Mouse (Mus musculus) limb, embryonic 10.5 days (tissue): ENCODE measurements around the gene Cnot10. TPM values are rescaled to one million over a fixed set of nuclear protein-coding genes. Genes with fewer than 3 reads are reported as not detected.
A peak's percentile ranks its signal among the peaks of the same experiment; 100 is the strongest.

ENCODE experiments used
- DNase-seq: peaks from one replicate; pipeline ENCODE4 v3.0.0-alpha.2; 2017; ENCODE audit warnings: low spot score
- H3K27ac ChIP-seq: fragments of 300-500 bp; sonication (generic); 2 replicates; pipeline ENCODE4 v1.5.1; 2016; ENCODE audit warnings: mild to moderate bottlenecking
- H3K27me3 ChIP-seq: fragments of 300-500 bp; sonication (generic); 2 replicates; pipeline ENCODE4 v1.6.1; 2016; ENCODE audit warnings: low read depth, mild to moderate bottlenecking; ENCODE audit not compliant: poor library complexity, severe bottlenecking
- H3K36me3 ChIP-seq: fragments of 300-500 bp; sonication (generic); 2 replicates; pipeline ENCODE4 v1.6.1; 2016; ENCODE audit warnings: mild to moderate bottlenecking, moderate library complexity
- H3K4me1 ChIP-seq: fragments of 300-500 bp; sonication (generic); 2 replicates; pipeline ENCODE4 v1.6.1; 2016
- H3K4me3 ChIP-seq: fragments of 300-500 bp; sonication (generic); 2 replicates; pipeline ENCODE4 v1.5.1; 2016; ENCODE audit warnings: mild to moderate bottlenecking, moderate library complexity
- H3K9me3 ChIP-seq: fragments of 300-500 bp; sonication (generic); replicated peaks from 2 replicates; pipeline ENCODE4 v1.6.1; 2016; ENCODE audit warnings: mild to moderate bottlenecking
- WGBS: fragments of 180-500 bp; shearing (Covaris S2); methylation state at CpG from one replicate; pipeline ENCODE4 v1.1.7; 2016; 5-methylcytosine and 5-hydroxymethylcytosine counted together
- polyA plus RNA-seq: library from polyadenylated mRNA; unstranded; fragments of >200 nt; fragmentation: Nextera tagmentation; extraction: Ambion mirVana; gene quantifications from 2 replicates; pipeline ENCODE4 v1.2.1, GENCODE M21; 2016

Gene Cnot10
- polyA plus RNA-seq, result 71.0 and 82.1 TPM in 2 replicates

GRCm38 (mm10) chr9:114639839-114640646 lies at the start of gene Cnot10:
Gene Cnot10, minus strand, starts transcription at chr9:114640184.
- H3K27me3 ChIP-seq, result 0 out of 2 replicates have a peak, but pooled peaks cover 9% of the 10 kb centered on the region

GRCm38 (mm10) chr9:114688953-114689407 lies 49.0 kb upstream of the Cnot10 start:
- no peaks in the 10 kb centered on the region for H3K27me3 ChIP-seq
- no peaks in the 10 kb centered on the region for H3K9me3 ChIP-seq
- H3K27ac ChIP-seq, result peak overlapping the region; percentile 95
- peak; percentile 77 for DNase-seq
- peak overlapping the region; percentile 99 for H3K4me3 ChIP-seq
- peaks cover 22% of the 10 kb centered on the region for H3K4me1 ChIP-seq
- peaks cover 31% of the 10 kb centered on the region for H3K36me3 ChIP-seq
- under 1% methylated on average over 50 of the region's 50 CpGs for WGBS

More at GRCm38 (mm10) chr9:114639839-114640646, at the start of gene Cnot10:
- peak within 1 kb of the TSS; percentile 73 for H3K4me3 ChIP-seq
- H3K4me1 ChIP-seq, result peaks cover 11% of the 10 kb centered on the region
- H3K9me3 ChIP-seq, result no peaks in the 10 kb centered on the region
- peak; percentile 100 for DNase-seq
- WGBS, result 4% methylated on average over 51 of the region's 51 CpGs
- peaks cover 28% of the 10 kb centered on the region for H3K36me3 ChIP-seq
- peak within 1 kb of the TSS; percentile 83 for H3K27ac ChIP-seq

DNA sequence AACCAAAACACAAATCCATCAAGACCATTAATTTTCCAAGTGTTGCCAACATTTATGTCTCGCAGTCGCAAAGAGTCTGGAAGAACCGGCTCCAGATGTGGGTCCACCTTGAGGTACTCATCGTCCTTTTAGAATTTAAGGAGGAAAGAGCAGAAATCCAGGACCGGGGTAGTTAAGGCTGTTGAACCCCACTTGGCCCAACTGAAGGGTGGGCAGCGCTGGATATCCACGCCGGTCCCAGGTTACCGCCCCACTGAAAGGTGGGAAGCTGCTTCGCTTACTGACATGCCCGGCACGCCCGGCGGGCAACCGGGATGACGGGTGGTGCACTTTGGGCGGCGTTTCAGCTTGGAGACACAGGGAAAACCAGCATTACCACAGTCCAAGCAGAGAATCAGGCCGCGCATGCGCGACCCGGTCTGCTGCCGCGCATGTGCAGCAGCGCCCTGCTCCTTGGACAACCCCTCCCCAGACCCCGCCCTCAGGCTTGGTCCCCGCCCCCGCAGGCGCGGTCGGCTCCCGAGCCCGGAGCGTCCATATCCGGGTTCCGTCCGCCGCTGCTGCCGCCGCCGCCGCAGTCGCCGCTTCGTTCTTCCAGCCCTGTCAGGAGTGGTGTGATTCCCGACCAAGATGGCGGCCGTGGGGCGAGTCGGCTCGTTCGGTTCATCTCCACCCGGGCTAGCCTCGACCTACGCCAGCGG lies 48.4 kb upstream of the Cnot10 start, which contains the start of gene Dync1li1:
Gene Dync1li1 (plus strand): TSS at position 539 of the 701 bp plus-strand sequence.
- Histone ChIP-seq H3K9me3 (no peaks in the 10 kb centered on the region), H3K4me1 (peaks cover 22% of the 10 kb centered on the region), H3K36me3 (peaks cover 25% of the 10 kb centered on the region), H3K27ac (peak within 1 kb of the TSS; percentile 95), H3K27me3 (no peaks in the 10 kb centered on the region), H3K4me3 (peak within 1 kb of the TSS; percentile 99)
- peak; percentile 99 for DNase-seq
- under 1% methylated on average over 53 of the region's 57 CpGs for WGBS

DNA sequence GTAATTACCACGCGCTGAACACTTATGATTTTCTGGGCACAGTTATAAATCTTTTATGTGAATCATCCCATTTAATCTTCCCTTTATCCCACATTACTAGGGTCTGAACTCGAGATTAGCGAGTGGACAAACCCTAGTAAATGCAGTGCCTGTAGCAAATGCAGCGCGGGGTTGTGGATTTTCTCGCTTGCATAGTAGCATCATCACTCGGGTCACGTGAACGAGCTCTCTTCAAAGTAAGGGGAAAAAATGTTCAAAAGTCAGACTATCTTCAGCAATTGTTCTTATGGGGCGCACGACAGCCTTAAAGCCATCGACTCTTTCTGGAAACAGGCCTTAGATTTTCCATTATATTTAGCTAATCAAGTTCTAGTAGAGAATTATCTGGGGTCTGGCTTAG lies 47.7 kb upstream of the Cnot10 start:
- Histone ChIP-seq H3K27me3 (no peaks in the 10 kb centered on the region), H3K4me3 (peak overlapping the region; percentile 99), H3K27ac (0 out of 2 replicates have a peak overlapping the region, but pooled peaks have one; percentile 95), H3K36me3 (peaks cover 18% of the 10 kb centered on the region), H3K9me3 (no peaks in the 10 kb centered on the region), H3K4me1 (peaks cover 22% of the 10 kb centered on the region)
- WGBS, result 84% methylated on average over 13 of the region's 13 CpGs
- DNase-seq, result no peak

GRCm38 (mm10) chr9:114686245-114686644 lies 46.3 kb upstream of the Cnot10 start:
- DNase-seq, result no peak
- no peak overlapping the region for H3K4me3 ChIP-seq
- H3K27ac ChIP-seq, result no peak overlapping the region
- H3K4me1 ChIP-seq, result peaks cover 22% of the 10 kb centered on the region
- H3K36me3 ChIP-seq, result peaks cover 6% of the 10 kb centered on the region
- H3K27me3 ChIP-seq, result no peaks in the 10 kb centered on the region
- WGBS, result 92% methylated on average over 7 of the region's 7 CpGs
- no peaks in the 10 kb centered on the region for H3K9me3 ChIP-seq

GRCm38 (mm10) chr9:114682193-114682592 lies 42.2 kb upstream of the Cnot10 start:
- Histone ChIP-seq H3K4me3 (no peak overlapping the region), H3K27me3 (no peaks in the 10 kb centered on the region), H3K36me3 (no peaks in the 10 kb centered on the region), H3K4me1 (no peaks in the 10 kb centered on the region), H3K27ac (no peak overlapping the region), H3K9me3 (no peaks in the 10 kb centered on the region)
- WGBS, result 81% methylated on average over 4 of the region's 4 CpGs
- DNase-seq, result no peak

DNA sequence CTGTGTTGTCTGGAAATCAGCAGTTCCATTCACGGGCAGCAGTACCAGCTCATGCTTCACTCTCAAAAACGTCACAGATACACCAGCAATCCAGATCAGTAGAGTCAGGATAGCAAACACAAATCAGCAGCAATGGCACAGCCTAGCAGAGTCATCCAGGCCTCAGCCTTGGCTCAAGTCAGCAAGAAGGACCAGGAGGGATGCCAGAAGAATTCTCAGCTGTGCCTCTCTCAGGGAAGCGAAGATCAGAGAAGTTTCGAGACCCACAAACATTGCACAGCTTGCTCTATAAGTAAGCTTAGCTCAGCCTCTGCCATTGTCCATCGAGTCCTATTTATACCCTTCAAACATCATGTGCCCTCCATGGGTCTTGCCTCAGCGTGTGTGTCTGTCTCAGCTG lies 40.5 kb upstream of the Cnot10 start:
- Histone ChIP-seq H3K27me3 (no peaks in the 10 kb centered on the region), H3K4me3 (no peak overlapping the region), H3K27ac (no peak overlapping the region), H3K9me3 (no peaks in the 10 kb centered on the region), H3K36me3 (no peaks in the 10 kb centered on the region), H3K4me1 (no peaks in the 10 kb centered on the region)
- WGBS, result 86% methylated on average over 6 of the region's 6 CpGs
- DNase-seq, result no peak

- Histone ChIP-seq H3K36me3 (no peaks in the 10 kb centered on the region), H3K4me3 (no peak overlapping the region), H3K27me3 (no peaks in the 10 kb centered on the region), H3K27ac (no peak overlapping the region), H3K9me3 (no peaks in the 10 kb centered on the region), H3K4me1 (no peaks in the 10 kb centered on the region)
- 86% methylated on average over 5 of the region's 5 CpGs for WGBS
- DNase-seq, result no peak
These were observed 40.0 kb upstream of the Cnot10 start for GRCm38 (mm10) chr9:114679944-114680343.

DNA sequence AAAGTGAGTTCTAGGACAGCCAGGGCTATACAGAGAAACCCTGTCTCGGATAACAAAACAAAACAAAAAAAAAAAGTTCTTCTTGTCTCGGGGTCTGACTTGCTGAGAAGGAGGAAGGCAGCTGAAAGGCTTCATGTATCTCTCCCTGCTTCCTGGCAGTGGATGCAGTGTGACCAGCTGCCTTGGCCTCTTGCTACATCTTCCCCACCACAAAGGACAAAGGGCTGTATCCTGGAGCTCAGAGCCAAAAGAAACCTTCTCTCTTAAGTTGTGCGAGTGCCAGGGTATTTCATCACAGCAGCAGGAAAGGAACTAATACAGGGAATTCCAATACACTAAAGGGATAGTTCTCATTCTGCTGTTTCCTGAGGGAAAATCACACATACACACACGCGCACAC lies 38.6 kb upstream of the Cnot10 start:
- no peaks in the 10 kb centered on the region for H3K9me3 ChIP-seq
- 90% methylated on average over 5 of the region's 5 CpGs for WGBS
- no peak for DNase-seq
- H3K36me3 ChIP-seq, result no peaks in the 10 kb centered on the region
- H3K27me3 ChIP-seq, result no peaks in the 10 kb centered on the region
- H3K4me1 ChIP-seq, result peaks cover 2% of the 10 kb centered on the region; the same call in 1 of the 2 replicates
- no peak overlapping the region for H3K27ac ChIP-seq
- H3K4me3 ChIP-seq, result no peak overlapping the region

GRCm38 (mm10) chr9:114673626-114674025 lies 33.6 kb upstream of the Cnot10 start:
- WGBS, result 52% methylated on average over 2 of the region's 2 CpGs
- Histone ChIP-seq H3K4me1 (peaks cover 13% of the 10 kb centered on the region), H3K27me3 (0 out of 2 replicates have a peak, but pooled peaks cover 5% of the 10 kb centered on the region), H3K9me3 (no peaks in the 10 kb centered on the region), H3K4me3 (no peak overlapping the region), H3K27ac (no peak overlapping the region), H3K36me3 (no peaks in the 10 kb centered on the region)
- no peak for DNase-seq

GRCm38 (mm10) chr9:114672703-114673561 lies 32.9 kb upstream of the Cnot10 start:
- Histone ChIP-seq H3K4me3 (peak overlapping the region; percentile 45), H3K4me1 (peaks cover 13% of the 10 kb centered on the region), H3K9me3 (no peaks in the 10 kb centered on the region), H3K27me3 (0 out of 2 replicates have a peak, but pooled peaks cover 5% of the 10 kb centered on the region), H3K27ac (no peak overlapping the region), H3K36me3 (no peaks in the 10 kb centered on the region)
- DNase-seq, result peak; percentile 41
- WGBS, result 6% methylated on average over 24 of the region's 24 CpGs

- 71% methylated on average over 1 of the region's 1 CpGs for WGBS
- no peak for DNase-seq
These were observed 32.0 kb upstream of the Cnot10 start for GRCm38 (mm10) chr9:114671946-114672345.

More at GRCm38 (mm10) chr9:114671946-114672345, 32.0 kb upstream of the Cnot10 start:
- H3K27me3 ChIP-seq, result 0 out of 2 replicates have a peak, but pooled peaks cover 5% of the 10 kb centered on the region
- peaks cover 13% of the 10 kb centered on the region for H3K4me1 ChIP-seq
- H3K36me3 ChIP-seq, result no peaks in the 10 kb centered on the region
- H3K9me3 ChIP-seq, result no peaks in the 10 kb centered on the region
- no peak overlapping the region for H3K4me3 ChIP-seq
- no peak overlapping the region for H3K27ac ChIP-seq
